Mouse (Mus musculus): ENCODE data around the gene Chp1.

GRCm38 (mm10) chr2:119593765-119594112, 46.2 kb downstream of the Chp1 start:
- TF ChIP-seq CTCF (IDR thresholded peaks at IDR 0.05; ENCODE audit: insufficient read depth, low read depth, low read length) (no peak), POLR2A (IDR thresholded peaks at IDR 0.05; ENCODE audit: insufficient read depth, low read depth, low read length) (no peak)
